Mouse (Mus musculus): ENCODE measurements around the gene Nr1d1. TPM values are rescaled to one million over a fixed set of nuclear protein-coding genes. Genes with fewer than 3 reads are reported as not detected.
A peak's percentile ranks its signal among the peaks of the same experiment; 100 is the strongest.

Gene Nr1d1
- polyA plus RNA-seq, 1 experiment from 2014 or later = 5.6 TPM

DNA sequence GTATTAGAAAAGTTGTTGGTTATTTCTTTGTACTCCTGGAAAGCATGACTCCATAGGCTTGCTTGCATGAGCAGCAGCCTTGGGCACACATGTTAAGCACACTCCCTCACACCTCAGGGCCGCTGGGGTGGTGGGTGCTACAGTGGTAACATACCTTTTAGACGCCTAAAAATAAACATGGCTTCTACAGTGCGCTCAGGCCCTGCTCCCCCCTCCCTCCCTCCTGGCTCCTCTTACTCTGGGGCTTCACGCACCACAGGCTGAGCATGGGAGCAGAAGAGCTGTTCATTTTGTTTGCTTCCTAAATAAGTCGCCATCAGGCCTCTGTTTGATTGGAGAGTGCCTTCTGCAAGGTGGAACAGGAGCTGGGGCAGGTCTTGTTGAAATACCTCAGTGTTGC lies 22.2 kb upstream of the Nr1d1 start:
- 8% methylated on average over 5 of the region's 5 CpGs for WGBS (ENCODE audit: insufficient replicate concordance)
- ATAC-seq (replicated peaks; ENCODE audit: insufficient number of reproducible peaks, low FRiP score, low TSS enrichment) = no peak
- H3K4me3 ChIP-seq (ENCODE audit: low read depth, low read length) = peak overlapping the region; percentile 88

DNA sequence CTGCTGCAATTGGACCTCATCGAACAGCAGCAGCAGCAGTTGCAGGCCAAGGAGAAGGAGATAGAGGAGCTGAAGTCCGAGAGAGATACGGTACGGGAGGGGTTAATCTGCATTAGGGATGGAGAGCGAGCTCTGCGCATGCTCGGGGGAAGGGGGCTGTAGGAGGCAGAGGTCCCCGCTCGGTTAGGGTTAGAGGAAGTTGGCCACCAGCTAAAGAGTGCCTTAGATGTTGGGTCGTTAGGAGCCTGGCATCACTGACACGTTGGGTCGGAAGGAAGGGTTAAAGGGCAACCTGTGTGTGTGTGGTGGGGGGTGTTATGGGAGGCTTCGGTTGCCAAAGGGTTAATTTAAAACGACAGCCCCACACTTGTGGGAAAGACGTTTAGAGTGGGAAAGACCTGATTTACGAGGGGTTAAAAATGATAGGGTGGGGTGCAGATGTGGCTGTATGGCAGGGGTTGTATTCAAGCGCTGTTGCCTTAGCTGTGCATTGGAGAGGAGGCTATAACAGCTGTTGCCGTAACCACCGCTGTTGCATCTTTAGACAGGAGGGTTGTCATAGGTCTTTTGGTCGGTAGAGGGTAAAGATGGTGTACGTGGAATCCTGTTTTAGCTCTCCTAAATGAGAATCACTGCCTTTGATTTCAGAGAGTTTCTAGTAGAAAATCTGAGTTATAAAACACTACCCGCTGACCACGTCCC lies 21.5 kb upstream of the Nr1d1 start:
- Histone ChIP-seq H3K9me3 (replicated peaks; ENCODE audit: control insufficient read depth, low read length) (no peaks in the 10 kb centered on the region), H3K4me1 (ENCODE audit: control insufficient read depth, insufficient read depth, low read length) (peaks cover 20% of the 10 kb centered on the region), H3K27me3 (ENCODE audit: control insufficient read depth, insufficient read depth, low read length) (no peaks in the 10 kb centered on the region), H3K4me3 (ENCODE audit: low read depth, low read length) (peak overlapping the region; percentile 88), H3K4me2 (peak overlapping the region; percentile 97), H3K36me3 (ENCODE audit: control insufficient read depth, insufficient read depth, low read length) (peaks cover 19% of the 10 kb centered on the region), H3K9ac (ENCODE audit: low read depth, low read length) (peak overlapping the region; percentile 100), H3K27ac (ENCODE audit: low read depth, low read length) (peak overlapping the region; percentile 100)
- 4% methylated on average over 23 of the region's 23 CpGs for WGBS (ENCODE audit: insufficient replicate concordance)
- ATAC-seq (replicated peaks; ENCODE audit: insufficient number of reproducible peaks, low FRiP score, low TSS enrichment) = no peak

More for the DNA sequence above, 22.2 kb upstream of the Nr1d1 start:
- Histone ChIP-seq H3K9me3 (replicated peaks; ENCODE audit: control insufficient read depth, low read length) (no peaks in the 10 kb centered on the region), H3K4me2 (peak overlapping the region; percentile 97), H3K27ac (ENCODE audit: low read depth, low read length) (peak overlapping the region; percentile 100), H3K36me3 (ENCODE audit: control insufficient read depth, insufficient read depth, low read length) (peaks cover 23% of the 10 kb centered on the region), H3K4me1 (ENCODE audit: control insufficient read depth, insufficient read depth, low read length) (peaks cover 20% of the 10 kb centered on the region), H3K27me3 (ENCODE audit: control insufficient read depth, insufficient read depth, low read length) (no peaks in the 10 kb centered on the region), H3K9ac (ENCODE audit: low read depth, low read length) (peak overlapping the region; percentile 100)

DNA sequence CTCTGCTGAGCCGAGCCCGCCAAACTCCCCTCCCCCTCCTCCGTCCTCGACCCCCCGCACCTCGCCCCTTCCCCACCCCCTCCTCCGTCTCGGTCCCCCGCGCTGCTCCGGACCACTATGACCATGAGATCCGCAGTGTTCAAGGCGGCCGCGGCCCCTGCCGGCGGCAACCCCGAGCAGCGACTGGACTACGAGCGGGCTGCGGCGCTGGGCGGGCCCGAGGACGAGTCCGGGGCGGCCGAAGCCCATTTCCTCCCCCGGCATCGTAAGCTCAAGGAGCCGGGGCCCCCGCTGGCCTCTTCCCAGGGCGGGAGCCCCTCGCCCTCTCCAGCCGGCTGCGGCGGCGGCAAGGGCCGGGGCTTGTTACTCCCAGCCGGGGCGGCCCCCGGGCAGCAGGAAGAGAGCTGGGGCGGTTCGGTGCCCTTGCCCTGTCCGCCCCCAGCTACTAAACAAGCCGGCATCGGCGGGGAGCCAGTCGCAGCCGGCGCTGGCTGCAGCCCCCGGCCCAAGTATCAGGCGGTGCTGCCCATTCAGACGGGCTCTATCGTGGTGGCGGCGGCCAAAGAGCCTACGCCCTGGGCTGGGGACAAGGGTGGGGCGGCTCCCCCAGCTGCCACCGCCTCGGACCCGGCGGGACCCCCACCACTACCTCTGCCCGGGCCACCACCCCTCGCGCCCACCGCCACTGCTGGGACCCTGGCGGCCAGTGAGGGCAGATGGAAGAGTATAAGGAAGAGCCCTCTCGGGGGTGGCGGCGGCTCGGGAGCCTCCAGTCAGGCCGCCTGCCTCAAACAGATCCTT lies 20.8 kb upstream of the Nr1d1 start:
- Histone ChIP-seq H3K27ac (ENCODE audit: low read depth, low read length) (peak overlapping the region; percentile 100), H3K36me3 (ENCODE audit: control insufficient read depth, insufficient read depth, low read length) (peaks cover 13% of the 10 kb centered on the region), H3K9ac (ENCODE audit: low read depth, low read length) (peak overlapping the region; percentile 100), H3K4me3 (ENCODE audit: low read depth, low read length) (peak overlapping the region; percentile 88), H3K9me3 (replicated peaks; ENCODE audit: control insufficient read depth, low read length) (no peaks in the 10 kb centered on the region), H3K27me3 (ENCODE audit: control insufficient read depth, insufficient read depth, low read length) (no peaks in the 10 kb centered on the region), H3K4me1 (ENCODE audit: control insufficient read depth, insufficient read depth, low read length) (peaks cover 20% of the 10 kb centered on the region), H3K4me2 (peak overlapping the region; percentile 97)
- WGBS (ENCODE audit: insufficient replicate concordance) = under 1% methylated on average over 67 of the region's 74 CpGs
- peak; percentile 39 for ATAC-seq (replicated peaks; ENCODE audit: insufficient number of reproducible peaks, low FRiP score, low TSS enrichment)

DNA sequence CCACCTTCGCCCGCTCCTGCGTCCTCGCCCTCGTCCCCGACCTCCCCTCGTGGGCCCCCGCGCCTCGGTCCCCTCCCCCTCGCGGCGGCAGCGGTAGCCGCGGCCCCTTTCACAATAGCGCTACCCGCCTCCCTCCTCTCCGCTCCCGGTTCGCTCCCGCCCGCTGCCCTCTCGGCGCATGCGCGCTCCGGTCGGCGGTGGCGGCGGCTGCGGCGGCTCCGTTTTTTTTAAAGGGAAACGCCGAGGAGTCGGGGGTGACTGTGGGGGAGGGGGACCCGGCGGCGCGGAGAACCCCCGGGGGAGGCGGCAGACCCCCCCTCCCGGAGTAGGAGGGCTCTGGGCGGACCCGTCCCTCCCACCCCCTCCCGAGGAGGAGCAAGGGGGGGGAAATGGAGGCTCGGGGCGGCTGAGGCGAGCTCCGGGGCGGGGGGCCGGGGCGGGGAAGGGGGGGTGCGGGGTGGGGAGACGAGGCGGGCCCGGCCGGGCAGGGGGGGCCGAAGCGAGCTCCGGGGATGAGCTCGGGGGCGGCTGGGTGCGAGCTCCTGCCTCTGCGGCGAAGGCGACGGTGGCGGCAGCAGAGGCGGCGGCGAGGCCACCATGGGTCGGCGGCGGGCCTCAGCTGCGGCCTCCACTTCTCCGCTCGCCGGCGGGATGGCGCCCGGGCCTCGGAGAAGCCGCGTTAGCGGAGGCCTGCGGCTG lies 20.0 kb upstream of the Nr1d1 start, which contains the start of gene Msl1:
Msl1 (plus strand) TSS at position 502 of the 699 bp plus-strand sequence.
- under 1% methylated on average over 42 of the region's 89 CpGs for WGBS (ENCODE audit: insufficient replicate concordance)
- Histone ChIP-seq H3K9me3 (replicated peaks; ENCODE audit: control insufficient read depth, low read length) (no peaks in the 10 kb centered on the region), H3K4me3 (ENCODE audit: low read depth, low read length) (peak within 1 kb of the TSS; percentile 88), H3K9ac (ENCODE audit: low read depth, low read length) (peak within 1 kb of the TSS; percentile 100), H3K4me1 (ENCODE audit: control insufficient read depth, insufficient read depth, low read length) (peaks cover 20% of the 10 kb centered on the region), H3K36me3 (ENCODE audit: control insufficient read depth, insufficient read depth, low read length) (peaks cover 7% of the 10 kb centered on the region), H3K27me3 (ENCODE audit: control insufficient read depth, insufficient read depth, low read length) (no peaks in the 10 kb centered on the region), H3K27ac (ENCODE audit: low read depth, low read length) (peak within 1 kb of the TSS; percentile 100), H3K4me2 (peak within 1 kb of the TSS; percentile 97)
- peak; percentile 73 for ATAC-seq (replicated peaks; ENCODE audit: insufficient number of reproducible peaks, low FRiP score, low TSS enrichment)

DNA sequence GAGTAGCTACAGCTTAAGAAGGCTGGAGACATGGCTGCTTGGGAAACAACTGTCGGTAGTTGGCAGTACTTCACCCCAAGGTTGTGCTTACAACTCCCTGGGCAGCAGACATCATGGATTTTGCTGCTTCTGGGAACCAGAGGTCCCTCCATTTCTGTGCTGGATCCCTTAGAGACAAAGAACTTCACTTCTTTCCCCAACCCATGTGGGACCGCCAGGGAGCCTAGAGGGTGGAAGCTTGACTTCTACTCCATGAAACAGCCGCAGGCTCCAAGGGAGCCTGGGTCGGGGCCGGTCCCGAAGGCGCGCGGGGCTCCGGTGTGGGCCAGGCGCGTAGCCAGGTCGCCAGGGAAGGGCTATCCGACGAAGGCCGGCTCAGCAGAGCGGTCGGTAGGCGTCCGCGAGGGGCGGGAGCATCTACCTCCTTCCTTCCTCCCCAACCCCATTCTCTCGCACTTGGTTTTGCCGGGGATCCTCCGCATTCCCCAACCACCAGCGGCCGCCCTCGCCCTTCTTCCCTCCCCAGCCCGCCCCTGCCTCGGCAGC lies 19.4 kb upstream of the Nr1d1 start:
- Histone ChIP-seq H3K27me3 (ENCODE audit: control insufficient read depth, insufficient read depth, low read length) (no peaks in the 10 kb centered on the region), H3K4me2 (peak overlapping the region; percentile 97), H3K36me3 (ENCODE audit: control insufficient read depth, insufficient read depth, low read length) (peaks cover 2% of the 10 kb centered on the region; the same call in 1 of the 2 replicates), H3K4me1 (ENCODE audit: control insufficient read depth, insufficient read depth, low read length) (peaks cover 24% of the 10 kb centered on the region), H3K27ac (ENCODE audit: low read depth, low read length) (peak overlapping the region; percentile 100), H3K4me3 (ENCODE audit: low read depth, low read length) (peak overlapping the region; percentile 88), H3K9ac (ENCODE audit: low read depth, low read length) (peak overlapping the region; percentile 100), H3K9me3 (replicated peaks; ENCODE audit: control insufficient read depth, low read length) (no peaks in the 10 kb centered on the region)
- under 1% methylated on average over 25 of the region's 30 CpGs for WGBS (ENCODE audit: insufficient replicate concordance)
- peak; percentile 55 for ATAC-seq (replicated peaks; ENCODE audit: insufficient number of reproducible peaks, low FRiP score, low TSS enrichment)

GRCm38 (mm10) chr11:98792081-98792480 lies 16.9 kb upstream of the Nr1d1 start:
- 10% methylated on average over 4 of the region's 4 CpGs for WGBS (ENCODE audit: insufficient replicate concordance)
- no peak for ATAC-seq (replicated peaks; ENCODE audit: insufficient number of reproducible peaks, low FRiP score, low TSS enrichment)
- Histone ChIP-seq H3K4me2 (no peak overlapping the region), H3K36me3 (ENCODE audit: control insufficient read depth, insufficient read depth, low read length) (no peaks in the 10 kb centered on the region), H3K4me1 (ENCODE audit: control insufficient read depth, insufficient read depth, low read length) (peaks cover 20% of the 10 kb centered on the region), H3K9ac (ENCODE audit: low read depth, low read length) (no peak overlapping the region), H3K27me3 (ENCODE audit: control insufficient read depth, insufficient read depth, low read length) (no peaks in the 10 kb centered on the region), H3K27ac (ENCODE audit: low read depth, low read length) (no peak overlapping the region), H3K4me3 (ENCODE audit: low read depth, low read length) (no peak overlapping the region), H3K9me3 (replicated peaks; ENCODE audit: control insufficient read depth, low read length) (no peaks in the 10 kb centered on the region)

DNA sequence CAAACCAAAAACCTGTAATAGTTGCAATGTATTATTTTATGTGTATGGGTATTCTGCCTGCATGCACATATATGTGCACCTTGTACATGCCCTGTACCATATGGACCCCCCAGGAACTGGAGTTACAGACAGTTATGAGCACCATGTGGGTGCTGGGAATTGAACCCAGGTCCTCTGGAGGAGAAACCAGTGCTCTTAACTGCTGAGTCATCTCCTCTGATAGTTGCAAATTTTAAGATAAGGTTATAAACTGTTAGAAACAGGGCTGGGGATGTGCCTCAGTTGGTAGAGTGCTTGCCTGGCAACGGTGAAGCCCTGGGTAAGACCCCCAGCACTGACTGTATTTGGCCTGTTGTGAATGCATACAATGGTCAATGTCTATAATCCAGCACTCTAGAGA lies 16.3 kb upstream of the Nr1d1 start:
- Histone ChIP-seq H3K4me2 (no peak overlapping the region), H3K4me3 (ENCODE audit: low read depth, low read length) (no peak overlapping the region), H3K9me3 (replicated peaks; ENCODE audit: control insufficient read depth, low read length) (no peaks in the 10 kb centered on the region), H3K36me3 (ENCODE audit: control insufficient read depth, insufficient read depth, low read length) (no peaks in the 10 kb centered on the region), H3K27ac (ENCODE audit: low read depth, low read length) (no peak overlapping the region), H3K9ac (ENCODE audit: low read depth, low read length) (no peak overlapping the region), H3K4me1 (ENCODE audit: control insufficient read depth, insufficient read depth, low read length) (peaks cover 23% of the 10 kb centered on the region), H3K27me3 (ENCODE audit: control insufficient read depth, insufficient read depth, low read length) (no peaks in the 10 kb centered on the region)
- 71% methylated on average over 1 of the region's 1 CpGs for WGBS (ENCODE audit: insufficient replicate concordance)
- ATAC-seq (replicated peaks; ENCODE audit: insufficient number of reproducible peaks, low FRiP score, low TSS enrichment) = no peak

- Histone ChIP-seq H3K4me3 (ENCODE audit: low read depth, low read length) (no peak overlapping the region), H3K9me3 (replicated peaks; ENCODE audit: control insufficient read depth, low read length) (no peaks in the 10 kb centered on the region), H3K4me2 (no peak overlapping the region), H3K27me3 (ENCODE audit: control insufficient read depth, insufficient read depth, low read length) (no peaks in the 10 kb centered on the region), H3K4me1 (ENCODE audit: control insufficient read depth, insufficient read depth, low read length) (peaks cover 31% of the 10 kb centered on the region), H3K27ac (ENCODE audit: low read depth, low read length) (no peak overlapping the region), H3K9ac (ENCODE audit: low read depth, low read length) (no peak overlapping the region), H3K36me3 (ENCODE audit: control insufficient read depth, insufficient read depth, low read length) (no peaks in the 10 kb centered on the region)
- ATAC-seq (replicated peaks; ENCODE audit: insufficient number of reproducible peaks, low FRiP score, low TSS enrichment) = no peak
- WGBS (ENCODE audit: insufficient replicate concordance) = 84% methylated on average over 5 of the region's 5 CpGs
Observed at GRCm38 (mm10) chr11:98790631-98791205, 15.6 kb upstream of the Nr1d1 start.
